Mouse (Mus musculus) spleen, adult 18-20 months (tissue): ENCODE data around the gene Sema6c.
"Not testable (repeated sequence)": the region's sequence is repeated elsewhere in the genome, so short reads cannot be mapped to it uniquely, and the experiment has no call there.

ENCODE experiments used
- DNase-seq, 2 experiments: peaks; one replicate each; pipeline ENCODE4 v3.0.0; 2022; ENCODE audit warnings: mixed read lengths in 2 of 2

The Sema6c gene

GRCm38 (mm10) chr3:95159987-95160963, at the start of gene Sema6c:
Gene Sema6c, plus strand, starts transcription at chr3:95160457.
- peak; percentile 74 to 83 for DNase-seq

GRCm38 (mm10) chr3:95110911-95111726, 49.1 kb upstream of the Sema6c start, which contains the start of gene Vps72:
Gene Vps72, plus strand, starts transcription at chr3:95111022.
- DNase-seq, result peak; percentile 76 to 83

- no peak for DNase-seq
These were observed 47.5 kb upstream of the Sema6c start for GRCm38 (mm10) chr3:95112760-95113159.

GRCm38 (mm10) chr3:95117751-95118150, 42.5 kb upstream of the Sema6c start:
- no peak for DNase-seq

GRCm38 (mm10) chr3:95121580-95121979, 38.7 kb upstream of the Sema6c start:
- DNase-seq, result no peak

- DNase-seq, result no peak
These were observed 36.0 kb upstream of the Sema6c start, which contains the start of gene Tmod4 for GRCm38 (mm10) chr3:95124246-95124645. Gene Tmod4, plus strand, starts transcription at chr3:95124476.

- DNase-seq, result no peak
These were observed 35.3 kb upstream of the Sema6c start for GRCm38 (mm10) chr3:95124972-95125371.

GRCm38 (mm10) chr3:95129226-95129651, 31.0 kb upstream of the Sema6c start:
- no peak for DNase-seq

- DNase-seq, result no peak
These were observed 30.2 kb upstream of the Sema6c start for GRCm38 (mm10) chr3:95130081-95130480.

GRCm38 (mm10) chr3:95132389-95132788, 27.9 kb upstream of the Sema6c start:
- not testable (repeated sequence) for DNase-seq

GRCm38 (mm10) chr3:95133176-95133575, 27.1 kb upstream of the Sema6c start:
- no peak for DNase-seq

GRCm38 (mm10) chr3:95133680-95134101, 26.6 kb upstream of the Sema6c start, which contains the start of the genes Scnm1 and Lysmd1:
Gene Scnm1, minus strand, starts transcription at chr3:95134011.
Gene Lysmd1, plus strand, starts transcription at chr3:95134088.
- peak; percentile 77 to 81 for DNase-seq

- DNase-seq, result not testable (repeated sequence)
These were observed 26.1 kb upstream of the Sema6c start for GRCm38 (mm10) chr3:95134133-95134532.

- peak; percentile 45 to 61 for DNase-seq
These were observed 25.2 kb upstream of the Sema6c start for GRCm38 (mm10) chr3:95135023-95135422.

GRCm38 (mm10) chr3:95135433-95136052, 24.7 kb upstream of the Sema6c start:
- no peak for DNase-seq

- DNase-seq, result peak in 1 of 2 experiments; percentile 38
These were observed 23.9 kb upstream of the Sema6c start for GRCm38 (mm10) chr3:95136336-95136735.

- peak; percentile 18 to 49 for DNase-seq
These were observed 20.5 kb upstream of the Sema6c start for GRCm38 (mm10) chr3:95139586-95140288.

GRCm38 (mm10) chr3:95140289-95140595, 20.0 kb upstream of the Sema6c start:
- peak in 1 of 2 experiments; percentile 12 for DNase-seq

- DNase-seq, result no peak
These were observed 19.5 kb upstream of the Sema6c start for GRCm38 (mm10) chr3:95140795-95141194.

- peak; percentile 56 to 66 for DNase-seq
These were observed 18.8 kb upstream of the Sema6c start for GRCm38 (mm10) chr3:95141474-95141873.

- peak; percentile 69 to 79 for DNase-seq
These were observed 18.2 kb upstream of the Sema6c start, which contains the start of gene Tnfaip8l2 for GRCm38 (mm10) chr3:95141952-95142616. Gene Tnfaip8l2, minus strand, starts transcription at chr3:95142360.
